Mouse (Mus musculus): Measurements from ENCODE around the gene Rpl26. TPM values are rescaled to one million over a fixed set of nuclear protein-coding genes. Genes with fewer than 3 reads are reported as not detected.

Rpl26 gene
- polyA plus RNA-seq, 1 experiment from 2014 or later = 732 TPM

- Histone ChIP-seq H3K4me2 (ENCODE audit: low read length) (no peak overlapping the region), H3K9me3 (ENCODE audit: control insufficient read depth, low read length) (no peaks in the 10 kb centered on the region), H3K36me3 (ENCODE audit: control insufficient read depth, insufficient read depth, low read length) (no peaks in the 10 kb centered on the region), H3K27ac (replicated peaks in 1 of 2; ENCODE audit: control insufficient read depth in 1 of 2, insufficient read depth in 1 of 2, low read depth in 2 of 2, low read length in 2 of 2) (no peak overlapping the region), H3K27me3 (ENCODE audit: control insufficient read depth, insufficient read depth, low read length) (no peaks in the 10 kb centered on the region), H3K9ac (ENCODE audit: low read length) (no peak overlapping the region), H3K4me3 (ENCODE audit: control insufficient read depth in 1 of 2, insufficient read depth in 1 of 2, low read depth in 1 of 2, low read length in 2 of 2) (no peak overlapping the region), H3K4me1 (ENCODE audit: control insufficient read depth in 2 of 2, insufficient read depth in 2 of 2, low read length in 2 of 2) (peaks cover 4 to 6% of the 10 kb centered on the region in 2 experiments; a peak in 3 of 4 replicates)
- no peak for ATAC-seq (ENCODE audit: insufficient number of reproducible peaks, insufficient read depth, low FRiP score, low read depth)
- 71% methylated on average over 5 of the region's 5 CpGs for WGBS
These were observed 22.6 kb upstream of the Rpl26 start for GRCm38 (mm10) chr11:68878811-68879210.

GRCm38 (mm10) chr11:68882107-68882506 is 19.3 kb upstream of the Rpl26 start:
- WGBS = 19% methylated on average over 14 of the region's 14 CpGs
- Histone ChIP-seq H3K4me3 (ENCODE audit: control insufficient read depth in 1 of 2, insufficient read depth in 1 of 2, low read depth in 1 of 2, low read length in 2 of 2) (no peak overlapping the region), H3K27ac (replicated peaks in 1 of 2; ENCODE audit: control insufficient read depth in 1 of 2, insufficient read depth in 1 of 2, low read depth in 2 of 2, low read length in 2 of 2) (no peak overlapping the region), H3K9me3 (ENCODE audit: control insufficient read depth, low read length) (no peaks in the 10 kb centered on the region), H3K4me2 (ENCODE audit: low read length) (peak overlapping the region; percentile 32; the same call in 1 of the 2 replicates), H3K27me3 (ENCODE audit: control insufficient read depth, insufficient read depth, low read length) (no peaks in the 10 kb centered on the region), H3K4me1 (ENCODE audit: control insufficient read depth in 2 of 2, insufficient read depth in 2 of 2, low read length in 2 of 2) (peaks cover 0 to 4% of the 10 kb centered on the region in 2 experiments; a peak in 3 of 4 replicates), H3K36me3 (ENCODE audit: control insufficient read depth, insufficient read depth, low read length) (no peaks in the 10 kb centered on the region), H3K9ac (ENCODE audit: low read length) (peak overlapping the region; percentile 3; the same call in 1 of the 2 replicates)
- ATAC-seq (ENCODE audit: insufficient number of reproducible peaks, insufficient read depth, low FRiP score, low read depth) = no peak

- Histone ChIP-seq H3K9ac (ENCODE audit: low read length) (no peak overlapping the region), H3K27me3 (ENCODE audit: control insufficient read depth, insufficient read depth, low read length) (no peaks in the 10 kb centered on the region), H3K9me3 (ENCODE audit: control insufficient read depth, low read length) (no peaks in the 10 kb centered on the region), H3K36me3 (ENCODE audit: control insufficient read depth, insufficient read depth, low read length) (no peaks in the 10 kb centered on the region), H3K4me2 (ENCODE audit: low read length) (no peak overlapping the region), H3K4me1 (ENCODE audit: control insufficient read depth in 2 of 2, insufficient read depth in 2 of 2, low read length in 2 of 2) (peaks cover 0 to 4% of the 10 kb centered on the region in 2 experiments; a peak in 3 of 4 replicates), H3K27ac (replicated peaks in 1 of 2; ENCODE audit: control insufficient read depth in 1 of 2, insufficient read depth in 1 of 2, low read depth in 2 of 2, low read length in 2 of 2) (no peak overlapping the region), H3K4me3 (ENCODE audit: control insufficient read depth in 1 of 2, insufficient read depth in 1 of 2, low read depth in 1 of 2, low read length in 2 of 2) (no peak overlapping the region)
- ATAC-seq (ENCODE audit: insufficient number of reproducible peaks, insufficient read depth, low FRiP score, low read depth) = no peak
- WGBS = 76% methylated on average over 2 of the region's 2 CpGs
These were observed 17.5 kb upstream of the Rpl26 start for GRCm38 (mm10) chr11:68883843-68884242.

GRCm38 (mm10) chr11:68884368-68884767 is 17.0 kb upstream of the Rpl26 start:
- Histone ChIP-seq H3K27me3 (ENCODE audit: control insufficient read depth, insufficient read depth, low read length) (no peaks in the 10 kb centered on the region), H3K27ac (replicated peaks in 1 of 2; ENCODE audit: control insufficient read depth in 1 of 2, insufficient read depth in 1 of 2, low read depth in 2 of 2, low read length in 2 of 2) (no peak overlapping the region), H3K9ac (ENCODE audit: low read length) (no peak overlapping the region), H3K9me3 (ENCODE audit: control insufficient read depth, low read length) (no peaks in the 10 kb centered on the region), H3K36me3 (ENCODE audit: control insufficient read depth, insufficient read depth, low read length) (no peaks in the 10 kb centered on the region), H3K4me3 (ENCODE audit: control insufficient read depth in 1 of 2, insufficient read depth in 1 of 2, low read depth in 1 of 2, low read length in 2 of 2) (no peak overlapping the region), H3K4me2 (ENCODE audit: low read length) (no peak overlapping the region), H3K4me1 (ENCODE audit: control insufficient read depth in 2 of 2, insufficient read depth in 2 of 2, low read length in 2 of 2) (peaks cover 0 to 4% of the 10 kb centered on the region in 2 experiments; a peak in 3 of 4 replicates)
- 63% methylated on average over 5 of the region's 5 CpGs for WGBS
- ATAC-seq (ENCODE audit: insufficient number of reproducible peaks, insufficient read depth, low FRiP score, low read depth) = no peak

- Histone ChIP-seq H3K4me2 (ENCODE audit: low read length) (no peak overlapping the region), H3K9ac (ENCODE audit: low read length) (no peak overlapping the region), H3K27me3 (ENCODE audit: control insufficient read depth, insufficient read depth, low read length) (no peaks in the 10 kb centered on the region), H3K9me3 (ENCODE audit: control insufficient read depth, low read length) (no peaks in the 10 kb centered on the region), H3K27ac (replicated peaks in 1 of 2; ENCODE audit: control insufficient read depth in 1 of 2, insufficient read depth in 1 of 2, low read depth in 2 of 2, low read length in 2 of 2) (no peak overlapping the region), H3K36me3 (ENCODE audit: control insufficient read depth, insufficient read depth, low read length) (no peaks in the 10 kb centered on the region), H3K4me3 (ENCODE audit: control insufficient read depth in 1 of 2, insufficient read depth in 1 of 2, low read depth in 1 of 2, low read length in 2 of 2) (no peak overlapping the region), H3K4me1 (ENCODE audit: control insufficient read depth in 2 of 2, insufficient read depth in 2 of 2, low read length in 2 of 2) (peaks cover 4% of the 10 kb centered on the region in 2 experiments)
- ATAC-seq (ENCODE audit: insufficient number of reproducible peaks, insufficient read depth, low FRiP score, low read depth) = no peak
- 83% methylated on average over 5 of the region's 5 CpGs for WGBS
These were observed 15.3 kb upstream of the Rpl26 start for GRCm38 (mm10) chr11:68886091-68886490.

GRCm38 (mm10) chr11:68888253-68888652 is 13.1 kb upstream of the Rpl26 start, which contains the start of gene Rnf222:
Rnf222 (plus strand) TSS chr11:68888553.
- Histone ChIP-seq H3K4me3 (ENCODE audit: control insufficient read depth in 1 of 2, insufficient read depth in 1 of 2, low read depth in 1 of 2, low read length in 2 of 2) (no peak within 1 kb of the TSS), H3K27ac (replicated peaks in 1 of 2; ENCODE audit: control insufficient read depth in 1 of 2, insufficient read depth in 1 of 2, low read depth in 2 of 2, low read length in 2 of 2) (no peak within 1 kb of the TSS), H3K4me2 (ENCODE audit: low read length) (no peak within 1 kb of the TSS), H3K36me3 (ENCODE audit: control insufficient read depth, insufficient read depth, low read length) (no peaks in the 10 kb centered on the region), H3K9me3 (ENCODE audit: control insufficient read depth, low read length) (no peaks in the 10 kb centered on the region), H3K27me3 (ENCODE audit: control insufficient read depth, insufficient read depth, low read length) (no peaks in the 10 kb centered on the region), H3K4me1 (ENCODE audit: control insufficient read depth in 2 of 2, insufficient read depth in 2 of 2, low read length in 2 of 2) (peaks cover 2 to 11% of the 10 kb centered on the region in 2 experiments; a peak in 2 of 4 replicates), H3K9ac (ENCODE audit: low read length) (no peak within 1 kb of the TSS)
- no peak for ATAC-seq (ENCODE audit: insufficient number of reproducible peaks, insufficient read depth, low FRiP score, low read depth)
- WGBS = 34% methylated on average over 6 of the region's 6 CpGs

GRCm38 (mm10) chr11:68888653-68889052 is 12.7 kb upstream of the Rpl26 start:
- no peak overlapping the region for H3K4me3 ChIP-seq (ENCODE audit: control insufficient read depth in 1 of 2, insufficient read depth in 1 of 2, low read depth in 1 of 2, low read length in 2 of 2)
- H3K27me3 ChIP-seq (ENCODE audit: control insufficient read depth, insufficient read depth, low read length) = no peaks in the 10 kb centered on the region
- no peak for ATAC-seq (ENCODE audit: insufficient number of reproducible peaks, insufficient read depth, low FRiP score, low read depth)
- WGBS = 83% methylated on average over 2 of the region's 2 CpGs
- no peak overlapping the region for H3K27ac ChIP-seq (replicated peaks in 1 of 2; ENCODE audit: control insufficient read depth in 1 of 2, insufficient read depth in 1 of 2, low read depth in 2 of 2, low read length in 2 of 2)
- no peak overlapping the region for H3K4me2 ChIP-seq (ENCODE audit: low read length)
- H3K4me1 ChIP-seq (ENCODE audit: control insufficient read depth in 2 of 2, insufficient read depth in 2 of 2, low read length in 2 of 2) = peaks cover 2 to 11% of the 10 kb centered on the region in 2 experiments; a peak in 2 of 4 replicates
- no peaks in the 10 kb centered on the region for H3K36me3 ChIP-seq (ENCODE audit: control insufficient read depth, insufficient read depth, low read length)
- no peaks in the 10 kb centered on the region for H3K9me3 ChIP-seq (ENCODE audit: control insufficient read depth, low read length)
- H3K9ac ChIP-seq (ENCODE audit: low read length) = no peak overlapping the region

- ATAC-seq (ENCODE audit: insufficient number of reproducible peaks, insufficient read depth, low FRiP score, low read depth) = no peak
- H3K9ac ChIP-seq (ENCODE audit: low read length) = no peak overlapping the region
- no peak overlapping the region for H3K4me2 ChIP-seq (ENCODE audit: low read length)
- H3K27me3 ChIP-seq (ENCODE audit: control insufficient read depth, insufficient read depth, low read length) = no peaks in the 10 kb centered on the region
- peaks cover 2 to 11% of the 10 kb centered on the region in 2 experiments; a peak in 2 of 4 replicates for H3K4me1 ChIP-seq (ENCODE audit: control insufficient read depth in 2 of 2, insufficient read depth in 2 of 2, low read length in 2 of 2)
- WGBS = 19% methylated on average over 2 of the region's 2 CpGs
- H3K36me3 ChIP-seq (ENCODE audit: control insufficient read depth, insufficient read depth, low read length) = no peaks in the 10 kb centered on the region
- H3K9me3 ChIP-seq (ENCODE audit: control insufficient read depth, low read length) = no peaks in the 10 kb centered on the region
- no peak overlapping the region for H3K4me3 ChIP-seq (ENCODE audit: control insufficient read depth in 1 of 2, insufficient read depth in 1 of 2, low read depth in 1 of 2, low read length in 2 of 2)
- no peak overlapping the region for H3K27ac ChIP-seq (replicated peaks in 1 of 2; ENCODE audit: control insufficient read depth in 1 of 2, insufficient read depth in 1 of 2, low read depth in 2 of 2, low read length in 2 of 2)
These were observed 10.8 kb upstream of the Rpl26 start for GRCm38 (mm10) chr11:68890625-68891024.

Data from heart, embryonic 14.5 days (tissue).